Mouse (Mus musculus) liver, adult 2 months (tissue): ENCODE results near the gene Oasl2.

Source experiments
- CTCF ChIP-seq: fragments of 200-500 bp; IDR thresholded peaks from 2 replicates; pipeline ENCODE4 v1.5.1; 2011; ENCODE audit warnings: low read depth, low read length, control low read depth
- POLR2A ChIP-seq: fragments of 200-500 bp; IDR thresholded peaks from 2 replicates; pipeline ENCODE4 v1.6.1; 2011; ENCODE audit warnings: low read length, control low read depth; ENCODE audit not compliant: insufficient read depth; ENCODE audit errors: extremely low read depth

- TF ChIP-seq CTCF (no peak), POLR2A (no peak)
Measured at GRCm38 (mm10) chr5:114896688-114897373, at the start of gene Oasl2.
